Mouse (Mus musculus): ENCODE results near the gene Mrc2. TPM values are rescaled to one million over a fixed set of nuclear protein-coding genes. Genes with fewer than 3 reads are reported as not detected.
A peak's percentile ranks its signal among the peaks of the same experiment; 100 is the strongest.

The Mrc2 gene
- polyA plus RNA-seq, 1 experiment from 2014 or later: 4.9 TPM

DNA sequence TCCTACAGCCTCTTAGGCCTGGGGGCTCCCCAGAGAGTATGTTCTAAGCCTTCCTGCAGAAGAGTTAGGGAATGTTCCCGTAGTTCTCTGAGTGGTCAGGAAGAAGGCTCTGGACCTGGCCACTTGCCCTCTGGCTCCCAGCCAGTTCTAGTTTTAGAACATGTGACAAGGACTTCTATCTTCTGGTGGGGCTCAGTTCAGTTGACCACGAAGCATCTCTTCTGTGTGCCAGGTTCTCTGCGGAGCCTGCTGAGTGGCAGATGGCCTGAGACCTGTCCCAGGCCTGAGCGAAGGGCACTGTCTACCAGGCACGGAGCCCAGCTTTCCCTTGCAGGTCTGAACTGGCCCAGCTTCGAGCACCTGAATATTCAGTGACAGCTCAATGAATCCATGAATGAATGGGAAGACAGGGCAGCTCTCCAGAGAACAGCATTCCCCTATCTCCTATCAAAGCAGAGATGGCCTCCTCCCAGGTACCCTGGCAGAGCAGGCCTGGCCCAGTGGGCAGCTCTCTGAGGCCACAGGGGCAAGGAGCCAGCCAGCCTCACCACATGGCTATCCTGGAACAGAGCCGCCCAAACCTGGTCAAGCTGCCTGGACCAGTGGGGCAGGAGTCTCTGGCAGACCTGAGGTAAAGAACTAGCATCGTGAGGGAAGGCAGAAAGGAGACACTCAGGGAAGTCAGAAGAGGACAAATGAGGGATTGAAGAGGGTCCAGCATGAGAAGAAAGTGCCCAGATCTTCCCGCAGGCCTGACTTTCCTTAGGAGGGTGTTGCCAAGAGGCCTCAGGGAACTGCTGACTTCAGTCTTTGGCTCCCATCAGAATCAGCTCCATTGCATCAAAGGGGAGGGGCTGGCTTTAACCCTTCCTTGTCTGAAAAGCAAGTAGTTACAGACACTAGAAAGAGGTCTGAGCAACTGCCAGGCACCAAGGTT lies 60.8 kb downstream of the Mrc2 start:
- Histone ChIP-seq H3K9me3 (ENCODE audit: control insufficient read depth, low read length) (no peaks in the 10 kb centered on the region), H3K4me1 (ENCODE audit: control insufficient read depth, insufficient read depth, low read depth, low read length) (peaks cover 6% of the 10 kb centered on the region), H3K27me3 (replicated peaks; ENCODE audit: control insufficient read depth, insufficient read depth, low read length) (no peaks in the 10 kb centered on the region), H3K4me2 (ENCODE audit: low read length) (no peak overlapping the region), H3K36me3 (ENCODE audit: control insufficient read depth, insufficient read depth, low read length) (no peaks in the 10 kb centered on the region), H3K9ac (ENCODE audit: low read depth, low read length) (0 out of 2 replicates have a peak overlapping the region, but pooled peaks have one; percentile 5), H3K27ac (ENCODE audit: low read depth, low read length) (peak overlapping the region; percentile 6; the same call in 1 of the 2 replicates), H3K4me3 (ENCODE audit: low read length) (no peak overlapping the region)
- WGBS: 50% methylated on average over 9 of the region's 9 CpGs
- ATAC-seq: peak; percentile 81

DNA sequence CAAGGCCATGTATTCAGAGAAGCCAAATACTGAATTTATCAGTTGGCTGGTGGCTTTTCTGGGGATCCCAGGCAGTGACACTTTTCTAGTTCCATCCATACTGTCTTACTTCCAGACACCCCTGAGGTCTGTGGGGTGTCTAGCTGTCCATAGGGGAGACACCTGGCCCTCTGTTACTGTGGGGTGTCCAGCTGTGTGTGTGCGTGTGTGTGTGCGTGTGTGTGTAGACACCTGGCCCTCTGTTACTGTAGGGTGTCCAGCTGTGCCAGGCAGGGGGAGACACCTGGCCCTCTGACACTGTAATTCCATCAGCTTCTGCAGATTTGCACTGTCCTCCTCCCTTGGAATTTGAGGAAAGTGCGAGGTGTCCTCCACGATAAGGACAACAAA lies 61.4 kb downstream of the Mrc2 start:
- Histone ChIP-seq H3K27ac (ENCODE audit: low read depth, low read length) (no peak overlapping the region; the same call in 1 of the 2 replicates), H3K4me2 (ENCODE audit: low read length) (no peak overlapping the region), H3K4me1 (ENCODE audit: control insufficient read depth, insufficient read depth, low read depth, low read length) (peaks cover 6% of the 10 kb centered on the region), H3K4me3 (ENCODE audit: low read length) (no peak overlapping the region), H3K27me3 (replicated peaks; ENCODE audit: control insufficient read depth, insufficient read depth, low read length) (no peaks in the 10 kb centered on the region), H3K9ac (ENCODE audit: low read depth, low read length) (no peak overlapping the region), H3K9me3 (ENCODE audit: control insufficient read depth, low read length) (no peaks in the 10 kb centered on the region), H3K36me3 (ENCODE audit: control insufficient read depth, insufficient read depth, low read length) (no peaks in the 10 kb centered on the region)
- no peak for ATAC-seq
- 87% methylated on average over 4 of the region's 4 CpGs for WGBS

DNA sequence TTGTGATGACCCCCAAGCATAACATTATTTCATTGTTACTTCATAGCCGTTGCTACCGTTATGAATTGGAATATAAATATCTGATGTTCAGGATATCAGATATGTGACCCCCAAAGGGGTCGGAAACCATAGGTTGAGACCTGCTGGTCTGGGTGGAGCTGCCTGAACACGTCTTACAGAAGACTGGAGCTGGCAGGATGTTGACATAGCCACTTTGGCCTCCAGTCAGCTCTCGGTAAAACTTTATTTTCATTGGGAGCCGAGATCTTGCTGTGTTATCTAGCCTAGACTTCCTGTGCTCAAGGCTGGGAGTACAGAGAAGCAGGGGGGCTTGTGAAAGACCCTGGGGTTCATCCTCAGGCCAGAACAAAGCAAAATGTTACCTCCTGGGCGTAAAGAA lies 63.9 kb downstream of the Mrc2 start:
- Histone ChIP-seq H3K4me3 (ENCODE audit: low read length) (no peak overlapping the region), H3K9me3 (ENCODE audit: control insufficient read depth, low read length) (no peaks in the 10 kb centered on the region), H3K4me1 (ENCODE audit: control insufficient read depth, insufficient read depth, low read depth, low read length) (peaks cover 6% of the 10 kb centered on the region), H3K9ac (ENCODE audit: low read depth, low read length) (no peak overlapping the region), H3K4me2 (ENCODE audit: low read length) (no peak overlapping the region), H3K36me3 (ENCODE audit: control insufficient read depth, insufficient read depth, low read length) (no peaks in the 10 kb centered on the region), H3K27me3 (replicated peaks; ENCODE audit: control insufficient read depth, insufficient read depth, low read length) (no peaks in the 10 kb centered on the region), H3K27ac (ENCODE audit: low read depth, low read length) (no peak overlapping the region)
- ATAC-seq: no peak
- WGBS: 73% methylated on average over 7 of the region's 7 CpGs

- 75% methylated on average over 4 of the region's 4 CpGs for WGBS
- Histone ChIP-seq H3K27me3 (replicated peaks; ENCODE audit: control insufficient read depth, insufficient read depth, low read length) (no peaks in the 10 kb centered on the region), H3K4me1 (ENCODE audit: control insufficient read depth, insufficient read depth, low read depth, low read length) (peaks cover 23% of the 10 kb centered on the region), H3K4me3 (ENCODE audit: low read length) (no peak overlapping the region), H3K4me2 (ENCODE audit: low read length) (no peak overlapping the region), H3K9ac (ENCODE audit: low read depth, low read length) (no peak overlapping the region), H3K36me3 (ENCODE audit: control insufficient read depth, insufficient read depth, low read length) (no peaks in the 10 kb centered on the region), H3K27ac (ENCODE audit: low read depth, low read length) (no peak overlapping the region), H3K9me3 (ENCODE audit: control insufficient read depth, low read length) (no peaks in the 10 kb centered on the region)
- no peak for ATAC-seq
Observed at GRCm38 (mm10) chr11:105362041-105362765, 69.8 kb downstream of the Mrc2 start.

GRCm38 (mm10) chr11:105362946-105363597 lies 70.6 kb downstream of the Mrc2 start:
- peak overlapping the region; percentile 80 for H3K4me2 ChIP-seq (ENCODE audit: low read length)
- peak overlapping the region; percentile 60 for H3K4me3 ChIP-seq (ENCODE audit: low read length)
- peak overlapping the region; percentile 82 for H3K9ac ChIP-seq (ENCODE audit: low read depth, low read length)
- H3K27me3 ChIP-seq (replicated peaks; ENCODE audit: control insufficient read depth, insufficient read depth, low read length): no peaks in the 10 kb centered on the region
- no peaks in the 10 kb centered on the region for H3K9me3 ChIP-seq (ENCODE audit: control insufficient read depth, low read length)
- WGBS: under 1% methylated on average over 40 of the region's 40 CpGs
- H3K36me3 ChIP-seq (ENCODE audit: control insufficient read depth, insufficient read depth, low read length): no peaks in the 10 kb centered on the region
- peaks cover 23% of the 10 kb centered on the region for H3K4me1 ChIP-seq (ENCODE audit: control insufficient read depth, insufficient read depth, low read depth, low read length)
- peak overlapping the region; percentile 87 for H3K27ac ChIP-seq (ENCODE audit: low read depth, low read length)
- ATAC-seq: peak; percentile 84

GRCm38 (mm10) chr11:105363598-105364385 lies 71.3 kb downstream of the Mrc2 start:
- Histone ChIP-seq H3K4me1 (ENCODE audit: control insufficient read depth, insufficient read depth, low read depth, low read length) (peaks cover 23% of the 10 kb centered on the region), H3K27ac (ENCODE audit: low read depth, low read length) (peak overlapping the region; percentile 87), H3K4me2 (ENCODE audit: low read length) (peak overlapping the region; percentile 80), H3K9ac (ENCODE audit: low read depth, low read length) (peak overlapping the region; percentile 82), H3K4me3 (ENCODE audit: low read length) (peak overlapping the region; percentile 60), H3K36me3 (ENCODE audit: control insufficient read depth, insufficient read depth, low read length) (no peaks in the 10 kb centered on the region), H3K9me3 (ENCODE audit: control insufficient read depth, low read length) (no peaks in the 10 kb centered on the region), H3K27me3 (replicated peaks; ENCODE audit: control insufficient read depth, insufficient read depth, low read length) (no peaks in the 10 kb centered on the region)
- 17% methylated on average over 12 of the region's 12 CpGs for WGBS
- ATAC-seq: peak; percentile 76

- H3K27ac ChIP-seq (ENCODE audit: low read depth, low read length): peak overlapping the region; percentile 87
- H3K9ac ChIP-seq (ENCODE audit: low read depth, low read length): peak overlapping the region; percentile 49
- peaks cover 23% of the 10 kb centered on the region for H3K4me1 ChIP-seq (ENCODE audit: control insufficient read depth, insufficient read depth, low read depth, low read length)
- H3K9me3 ChIP-seq (ENCODE audit: control insufficient read depth, low read length): no peaks in the 10 kb centered on the region
- H3K36me3 ChIP-seq (ENCODE audit: control insufficient read depth, insufficient read depth, low read length): no peaks in the 10 kb centered on the region
- ATAC-seq: no peak
- WGBS: 8% methylated on average over 12 of the region's 12 CpGs
- H3K4me3 ChIP-seq (ENCODE audit: low read length): peak overlapping the region; percentile 60
- H3K4me2 ChIP-seq (ENCODE audit: low read length): peak overlapping the region; percentile 80
- no peaks in the 10 kb centered on the region for H3K27me3 ChIP-seq (replicated peaks; ENCODE audit: control insufficient read depth, insufficient read depth, low read length)
Observed at GRCm38 (mm10) chr11:105364386-105365065, 72.1 kb downstream of the Mrc2 start.

GRCm38 (mm10) chr11:105365611-105366010 lies 73.2 kb downstream of the Mrc2 start:
- H3K27me3 ChIP-seq (replicated peaks; ENCODE audit: control insufficient read depth, insufficient read depth, low read length): no peaks in the 10 kb centered on the region
- H3K9me3 ChIP-seq (ENCODE audit: control insufficient read depth, low read length): no peaks in the 10 kb centered on the region
- no peaks in the 10 kb centered on the region for H3K36me3 ChIP-seq (ENCODE audit: control insufficient read depth, insufficient read depth, low read length)
- H3K9ac ChIP-seq (ENCODE audit: low read depth, low read length): no peak overlapping the region
- no peak overlapping the region; the same call in 1 of the 2 replicates for H3K27ac ChIP-seq (ENCODE audit: low read depth, low read length)
- no peak overlapping the region for H3K4me3 ChIP-seq (ENCODE audit: low read length)
- WGBS: 81% methylated on average over 3 of the region's 3 CpGs
- no peak overlapping the region; the same call in 1 of the 2 replicates for H3K4me2 ChIP-seq (ENCODE audit: low read length)
- no peak for ATAC-seq
- H3K4me1 ChIP-seq (ENCODE audit: control insufficient read depth, insufficient read depth, low read depth, low read length): peaks cover 23% of the 10 kb centered on the region

All from hindbrain, embryonic 16.5 days (tissue).